Mouse (Mus musculus) MEL (cell line): ENCODE measurements around the gene Fam178b.

ENCODE experiments used
- CTCF ChIP-seq, 3 experiments: IDR thresholded peaks in 2 of 3; conservative IDR thresholded peaks in 1 of 3; 2 replicates each; pipeline ENCODE4 v1.5.1; 2011 to 2012; ENCODE audit warnings: low read length in 3 of 3, low read depth in 2 of 3, mild to moderate bottlenecking in 2 of 3, improper control_type of control experiment in 1 of 3, inconsistent platforms in 1 of 3, mixed read lengths in 1 of 3, moderate library complexity in 1 of 3; ENCODE audit not compliant: control insufficient read depth in 1 of 3, insufficient read depth in 1 of 3, poor library complexity in 1 of 3, severe bottlenecking in 1 of 3
- ELF1 ChIP-seq: IDR thresholded peaks from 2 replicates; pipeline ENCODE4 v1.6.1; 2014; ENCODE audit warnings: low read depth, mild to moderate bottlenecking, inconsistent platforms, low read length, improper control_type of control experiment, moderate library complexity
- EP300 ChIP-seq, 2 experiments: IDR thresholded peaks; 2 replicates each; pipeline ENCODE4 v1.6.1; 2011; ENCODE audit warnings: improper control_type of control experiment in 2 of 2, low read length in 2 of 2, low read depth in 1 of 2, mild to moderate bottlenecking in 1 of 2
- GATA1 ChIP-seq: IDR thresholded peaks from 2 replicates; pipeline ENCODE4 v1.6.1; 2011; ENCODE audit warnings: low read depth, low read length, improper control_type of control experiment
- MAZ ChIP-seq: IDR thresholded peaks from 2 replicates; pipeline ENCODE4 v1.6.1; 2012; ENCODE audit warnings: low read depth, mild to moderate bottlenecking, inconsistent platforms, low read length, improper control_type of control experiment
- MYB ChIP-seq: IDR thresholded peaks from 2 replicates; pipeline ENCODE4 v1.6.1; 2011; ENCODE audit warnings: mild to moderate bottlenecking, low read depth, low read length, improper control_type of control experiment
- NELFE ChIP-seq: IDR thresholded peaks from 2 replicates; pipeline ENCODE4 v1.6.1; 2011; ENCODE audit warnings: low read depth, low read length, improper control_type of control experiment
- POLR2A ChIP-seq, 2 experiments: IDR thresholded peaks; 2 replicates each; pipeline ENCODE4 v1.6.1; 2011 to 2012; ENCODE audit warnings: low read length in 2 of 2, mild to moderate bottlenecking in 2 of 2, control low read depth in 1 of 2, improper control_type of control experiment in 1 of 2, low read depth in 1 of 2, moderate library complexity in 1 of 2; ENCODE audit not compliant: control insufficient read depth in 1 of 2, insufficient read depth in 1 of 2, poor library complexity in 1 of 2
- POLR2AphosphoS2 ChIP-seq: IDR thresholded peaks from 2 replicates; pipeline ENCODE4 v1.6.1; 2011; ENCODE audit warnings: low read length, improper control_type of control experiment
- TCF12 ChIP-seq: IDR thresholded peaks from 2 replicates; pipeline ENCODE4 v1.6.1; 2014; ENCODE audit warnings: low read depth, mild to moderate bottlenecking, inconsistent platforms, low read length, improper control_type of control experiment, moderate library complexity

DNA sequence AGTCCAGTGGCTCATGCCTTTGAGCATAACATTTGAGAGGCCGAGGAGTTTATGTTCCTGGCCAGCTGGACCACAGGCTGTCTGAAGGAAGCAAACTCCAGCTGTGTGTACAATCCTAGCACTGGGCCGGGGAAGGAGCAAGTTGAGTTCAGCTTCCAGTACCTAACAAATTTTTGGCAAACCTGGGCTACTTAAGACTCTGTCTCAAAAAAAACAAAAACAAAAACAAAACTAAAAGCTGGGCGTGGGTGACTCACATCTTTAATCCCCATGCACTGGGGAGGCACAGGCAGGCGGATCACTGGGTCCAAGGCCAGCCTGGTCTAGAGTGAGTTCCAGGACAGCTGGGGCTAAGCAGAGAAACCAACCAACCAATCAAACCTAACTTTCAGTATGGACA is 114.2 kb downstream of the Fam178b start:
- TF ChIP-seq TCF12 (no peak), CTCF (IDR thresholded peaks at IDR 0.05 in 2 of 3, conservative IDR thresholded peaks at IDR 0.05 in 1 of 3; ENCODE audit: control insufficient read depth in 1 of 3, insufficient read depth in 1 of 3, low read depth in 2 of 3, low read length in 3 of 3, poor library complexity in 1 of 3, severe bottlenecking in 1 of 3) (no peak), NELFE (no peak), GATA1 (no peak), EP300 (IDR thresholded peaks at IDR 0.05; ENCODE audit: low read depth in 1 of 2, low read length in 2 of 2) (no peak), POLR2A (IDR thresholded peaks at IDR 0.05; ENCODE audit: control insufficient read depth in 1 of 2, insufficient read depth in 1 of 2, low read depth in 1 of 2, low read length in 2 of 2, poor library complexity in 1 of 2) (no peak), POLR2AphosphoS2 (no peak), ELF1 (no peak), MAZ (no peak), MYB (no peak)
